Mouse (Mus musculus) midbrain, embryonic 12.5 days (tissue): Measurements from ENCODE around the gene Olfr288. TPM values are rescaled to one million over a fixed set of nuclear protein-coding genes. Genes with fewer than 3 reads are reported as not detected.

Experiments used
- ATAC-seq: fragments of 200-750 bp; cut with Nextera tagmentation; 2 replicates; pipeline ENCODE4 v1.8.0; 2017; ENCODE audit warnings: low read depth, moderate TSS enrichment, moderate library complexity; ENCODE audit not compliant: low FRiP score
- H3K27ac ChIP-seq: fragments of 300-500 bp; sonication (generic); replicated peaks from 2 replicates; pipeline ENCODE4 v1.5.1; 2016; ENCODE audit warnings: mild to moderate bottlenecking
- H3K27me3 ChIP-seq: fragments of 300-500 bp; sonication (generic); 2 replicates; pipeline ENCODE4 v1.6.1; 2016; ENCODE audit warnings: mild to moderate bottlenecking
- H3K36me3 ChIP-seq: fragments of 300-500 bp; sonication (generic); 2 replicates; pipeline ENCODE4 v1.6.1; 2016
- H3K4me1 ChIP-seq: fragments of 300-500 bp; sonication (generic); 2 replicates; pipeline ENCODE4 v1.6.1; 2016
- H3K4me2 ChIP-seq: fragments of 300-500 bp; sonication (generic); replicated peaks from 2 replicates; pipeline ENCODE4 v1.6.1; 2016; ENCODE audit warnings: mild to moderate bottlenecking, moderate library complexity
- H3K4me3 ChIP-seq: fragments of 300-500 bp; sonication (generic); 2 replicates; pipeline ENCODE4 v1.5.1; 2016; ENCODE audit warnings: mild to moderate bottlenecking
- H3K9ac ChIP-seq: fragments of 300-500 bp; sonication (generic); replicated peaks from 2 replicates; pipeline ENCODE4 v1.6.1; 2016; ENCODE audit warnings: mild to moderate bottlenecking, moderate library complexity
- H3K9me3 ChIP-seq: fragments of 300-500 bp; sonication (generic); 2 replicates; pipeline ENCODE4 v1.6.1; 2016; ENCODE audit warnings: mild to moderate bottlenecking
- WGBS: fragments of 180-500 bp; shearing (Covaris S2); methylation state at CpG from one replicate; pipeline ENCODE4 v1.1.7; 2016; 5-methylcytosine and 5-hydroxymethylcytosine counted together
- polyA plus RNA-seq: library from polyadenylated mRNA; unstranded; fragments of >200 nt; fragmentation: Nextera tagmentation; extraction: Ambion mirVana; gene quantifications from 2 replicates; pipeline ENCODE4 v1.2.1, GENCODE M21; 2016

Gene Olfr288
- not detected in 2 replicates for polyA plus RNA-seq

- Histone ChIP-seq H3K4me1 (no peaks in the 10 kb centered on the region), H3K27me3 (no peaks in the 10 kb centered on the region), H3K27ac (no peak within 1 kb of the TSS), H3K36me3 (no peaks in the 10 kb centered on the region), H3K4me2 (no peak within 1 kb of the TSS), H3K9me3 (no peaks in the 10 kb centered on the region), H3K4me3 (no peak within 1 kb of the TSS), H3K9ac (no peak within 1 kb of the TSS)
- WGBS = 75% methylated on average over 3 of the region's 3 CpGs
- ATAC-seq = no peak
Observed at GRCm38 (mm10) chr15:98195442-98195841, at the start of gene Olfr288. Gene Olfr288 (minus strand): TSS chr15:98195542.

GRCm38 (mm10) chr15:98235442-98235841 lies 40.1 kb upstream of the Olfr288 start:
- Histone ChIP-seq H3K27me3 (no peaks in the 10 kb centered on the region), H3K4me2 (no peak overlapping the region), H3K4me3 (no peak overlapping the region), H3K9ac (no peak overlapping the region), H3K9me3 (no peaks in the 10 kb centered on the region), H3K27ac (no peak overlapping the region), H3K36me3 (no peaks in the 10 kb centered on the region), H3K4me1 (no peaks in the 10 kb centered on the region)
- WGBS = 88% methylated on average over 4 of the region's 4 CpGs
- ATAC-seq = no peak

GRCm38 (mm10) chr15:98234350-98234749 lies 39.0 kb upstream of the Olfr288 start, which contains the start of gene Olfr286:
Gene Olfr286 (minus strand): TSS chr15:98234450.
- H3K27ac ChIP-seq = no peak within 1 kb of the TSS
- H3K4me1 ChIP-seq = no peaks in the 10 kb centered on the region
- WGBS = 95% methylated on average over 4 of the region's 4 CpGs
- H3K27me3 ChIP-seq = no peaks in the 10 kb centered on the region
- H3K4me2 ChIP-seq = no peak within 1 kb of the TSS
- H3K9ac ChIP-seq = no peak within 1 kb of the TSS
- H3K9me3 ChIP-seq = no peaks in the 10 kb centered on the region
- no peak within 1 kb of the TSS for H3K4me3 ChIP-seq
- no peak for ATAC-seq
- H3K36me3 ChIP-seq = no peaks in the 10 kb centered on the region

GRCm38 (mm10) chr15:98226096-98226495 lies 30.8 kb upstream of the Olfr288 start:
- H3K36me3 ChIP-seq = no peaks in the 10 kb centered on the region
- H3K9ac ChIP-seq = no peak overlapping the region
- H3K4me1 ChIP-seq = no peaks in the 10 kb centered on the region
- no peak for ATAC-seq
- no peaks in the 10 kb centered on the region for H3K9me3 ChIP-seq
- H3K27ac ChIP-seq = no peak overlapping the region
- no peak overlapping the region for H3K4me3 ChIP-seq
- WGBS = 66% methylated on average over 7 of the region's 7 CpGs
- H3K27me3 ChIP-seq = no peaks in the 10 kb centered on the region; the same call in 1 of the 2 replicates
- H3K4me2 ChIP-seq = no peak overlapping the region

- no peaks in the 10 kb centered on the region for H3K4me1 ChIP-seq
- no peaks in the 10 kb centered on the region for H3K36me3 ChIP-seq
- H3K27me3 ChIP-seq = no peaks in the 10 kb centered on the region; the same call in 1 of the 2 replicates
- ATAC-seq = no peak
- H3K4me3 ChIP-seq = no peak overlapping the region
- no peaks in the 10 kb centered on the region for H3K9me3 ChIP-seq
- 45% methylated on average over 16 of the region's 16 CpGs for WGBS
- no peak overlapping the region; the same call in 1 of the 2 replicates for H3K4me2 ChIP-seq
- H3K27ac ChIP-seq = no peak overlapping the region
- H3K9ac ChIP-seq = no peak overlapping the region
Observed at GRCm38 (mm10) chr15:98225610-98226009, 30.3 kb upstream of the Olfr288 start.

- no peaks in the 10 kb centered on the region for H3K9me3 ChIP-seq
- no peak overlapping the region for H3K4me2 ChIP-seq
- no peaks in the 10 kb centered on the region for H3K4me1 ChIP-seq
- H3K4me3 ChIP-seq = no peak overlapping the region
- H3K27ac ChIP-seq = no peak overlapping the region
- H3K36me3 ChIP-seq = no peaks in the 10 kb centered on the region
- H3K9ac ChIP-seq = no peak overlapping the region
- no peaks in the 10 kb centered on the region for H3K27me3 ChIP-seq
- no peak for ATAC-seq
Observed at GRCm38 (mm10) chr15:98222377-98222776, 27.0 kb upstream of the Olfr288 start.

- Histone ChIP-seq H3K4me1 (no peaks in the 10 kb centered on the region), H3K9me3 (no peaks in the 10 kb centered on the region), H3K36me3 (no peaks in the 10 kb centered on the region), H3K9ac (no peak within 1 kb of the TSS), H3K27me3 (no peaks in the 10 kb centered on the region), H3K4me3 (no peak within 1 kb of the TSS), H3K27ac (no peak within 1 kb of the TSS), H3K4me2 (no peak within 1 kb of the TSS)
- WGBS = 77% methylated on average over 4 of the region's 4 CpGs
- no peak for ATAC-seq
Observed at GRCm38 (mm10) chr15:98220877-98221276, 25.5 kb upstream of the Olfr288 start, which contains the start of the genes Gm44579 and Olfr287. Gene Gm44579 (minus strand): TSS chr15:98220977. Gene Olfr287 (minus strand): TSS chr15:98221056.

- no peaks in the 10 kb centered on the region for H3K27me3 ChIP-seq
- H3K36me3 ChIP-seq = no peaks in the 10 kb centered on the region
- ATAC-seq = no peak
- no peaks in the 10 kb centered on the region for H3K9me3 ChIP-seq
- H3K9ac ChIP-seq = no peak overlapping the region
- no peak overlapping the region for H3K4me2 ChIP-seq
- no peak overlapping the region for H3K4me3 ChIP-seq
- H3K27ac ChIP-seq = no peak overlapping the region
- WGBS = 76% methylated on average over 5 of the region's 5 CpGs
- no peaks in the 10 kb centered on the region for H3K4me1 ChIP-seq
Observed at GRCm38 (mm10) chr15:98214130-98214529, 18.8 kb upstream of the Olfr288 start.

- H3K4me3 ChIP-seq = no peak overlapping the region
- no peak for ATAC-seq
- H3K4me1 ChIP-seq = no peaks in the 10 kb centered on the region
- H3K9me3 ChIP-seq = no peaks in the 10 kb centered on the region
- H3K9ac ChIP-seq = no peak overlapping the region
- H3K4me2 ChIP-seq = no peak overlapping the region
- no peaks in the 10 kb centered on the region for H3K27me3 ChIP-seq
- no peak overlapping the region for H3K27ac ChIP-seq
- no peaks in the 10 kb centered on the region for H3K36me3 ChIP-seq
- WGBS = 83% methylated on average over 5 of the region's 5 CpGs
Observed at GRCm38 (mm10) chr15:98213336-98213870, 18.1 kb upstream of the Olfr288 start.

- Histone ChIP-seq H3K27me3 (no peaks in the 10 kb centered on the region; the same call in 1 of the 2 replicates), H3K4me3 (no peak overlapping the region), H3K4me1 (no peaks in the 10 kb centered on the region), H3K4me2 (no peak overlapping the region), H3K9me3 (no peaks in the 10 kb centered on the region), H3K27ac (no peak overlapping the region), H3K36me3 (no peaks in the 10 kb centered on the region), H3K9ac (no peak overlapping the region)
- 84% methylated on average over 7 of the region's 7 CpGs for whole genome bisulfite sequencing
- no peak for ATAC-seq
Observed at GRCm38 (mm10) chr15:98209676-98210075, 14.3 kb upstream of the Olfr288 start.

GRCm38 (mm10) chr15:98184456-98184855 lies 10.9 kb downstream of the Olfr288 start:
- Histone ChIP-seq H3K27ac (no peak overlapping the region), H3K9me3 (no peaks in the 10 kb centered on the region), H3K4me2 (no peak overlapping the region), H3K9ac (no peak overlapping the region), H3K27me3 (peaks cover 8% of the 10 kb centered on the region; the same call in 1 of the 2 replicates), H3K4me1 (0 out of 2 replicates have a peak, but pooled peaks cover 5% of the 10 kb centered on the region), H3K36me3 (no peaks in the 10 kb centered on the region), H3K4me3 (no peak overlapping the region)
- 74% methylated on average over 4 of the region's 4 CpGs for WGBS
- no peak for ATAC-seq

- no peak overlapping the region for H3K27ac ChIP-seq
- no peak overlapping the region for H3K4me2 ChIP-seq
- 73% methylated on average over 12 of the region's 12 CpGs for WGBS
- peaks cover 12% of the 10 kb centered on the region for H3K27me3 ChIP-seq
- H3K4me1 ChIP-seq = 0 out of 2 replicates have a peak, but pooled peaks cover 5% of the 10 kb centered on the region
- H3K36me3 ChIP-seq = no peaks in the 10 kb centered on the region
- H3K9ac ChIP-seq = no peak overlapping the region
- no peak for ATAC-seq
- H3K9me3 ChIP-seq = no peaks in the 10 kb centered on the region
- H3K4me3 ChIP-seq = no peak overlapping the region; the same call in 1 of the 2 replicates
Observed at GRCm38 (mm10) chr15:98181856-98182570, 13.3 kb downstream of the Olfr288 start.
